Mouse (Mus musculus) stomach, postnatal 0 days (tissue): ENCODE results near the gene Ccr4. TPM values are rescaled to one million over a fixed set of nuclear protein-coding genes. Genes with fewer than 3 reads are reported as not detected.

Experiments used
- ATAC-seq: fragments of 200-750 bp; cut with Nextera tagmentation; 2 replicates; pipeline ENCODE4 v1.8.0; 2017; ENCODE audit not compliant: low FRiP score, low TSS enrichment
- DNase-seq: peaks from one replicate; pipeline ENCODE4 v3.0.0-alpha.2; 2016; ENCODE audit warnings: low spot score
- H3K27ac ChIP-seq: fragments of 300-500 bp; sonication (generic); replicated peaks from 2 replicates; pipeline ENCODE4 v1.5.1; 2014; ENCODE audit warnings: mild to moderate bottlenecking, control low read depth
- H3K27me3 ChIP-seq: fragments of 300-500 bp; sonication (generic); 2 replicates; pipeline ENCODE4 v1.6.1; 2014; ENCODE audit warnings: low read length; ENCODE audit not compliant: control insufficient read depth, insufficient read depth
- H3K36me3 ChIP-seq: fragments of 300-500 bp; sonication (generic); 2 replicates; pipeline ENCODE4 v1.6.1; 2014; ENCODE audit warnings: low read length, mixed read lengths; ENCODE audit not compliant: control insufficient read depth, insufficient read depth
- H3K4me1 ChIP-seq: fragments of 300-500 bp; sonication (generic); replicated peaks from 2 replicates; pipeline ENCODE4 v1.6.1; 2014; ENCODE audit warnings: antibody characterized with exemption; ENCODE audit not compliant: control insufficient read depth, insufficient read depth
- H3K4me2 ChIP-seq: fragments of 300-500 bp; sonication (generic); replicated peaks from 2 replicates; pipeline ENCODE4 v1.6.1; 2014; ENCODE audit warnings: low read depth, mild to moderate bottlenecking, control low read depth, moderate library complexity
- H3K4me3 ChIP-seq: fragments of 300-500 bp; sonication (generic); 2 replicates; pipeline ENCODE4 v1.5.1; 2014; ENCODE audit warnings: low read depth, low read length, control low read depth
- H3K9ac ChIP-seq: fragments of 300-500 bp; sonication (generic); 2 replicates; pipeline ENCODE4 v1.6.1; 2014; ENCODE audit warnings: mild to moderate bottlenecking, low read length, control low read depth, mixed read lengths
- H3K9me3 ChIP-seq: fragments of 300-500 bp; sonication (generic); 2 replicates; pipeline ENCODE4 v1.6.1; 2016; ENCODE audit warnings: low read length; ENCODE audit not compliant: control insufficient read depth
- CTCF ChIP-seq: IDR thresholded peaks from 2 replicates; pipeline ENCODE4 v1.5.1; 2016; ENCODE audit warnings: antibody characterized with exemption, low read depth, mild to moderate bottlenecking, moderate library complexity
- EP300 ChIP-seq: optimal IDR thresholded peaks from 2 replicates; pipeline ENCODE3; 2016; ENCODE audit warnings: antibody characterized with exemption
- WGBS: fragments of 180-500 bp; shearing (Covaris S2); extraction: QIAGEN DNeasy Blood & Tissue Kit; methylation state at CpG from one replicate; pipeline ENCODE4 v1.1.7; 2014; 5-methylcytosine and 5-hydroxymethylcytosine counted together
- polyA plus RNA-seq: library from polyadenylated mRNA; unstranded; fragments of >200 nt; fragmentation: Nextera tagmentation; extraction: Ambion mirVana; gene quantifications from 2 replicates; pipeline ENCODE4 v1.2.1, GENCODE M21; 2015

Gene Ccr4
- polyA plus RNA-seq, 1 experiment from 2014 or later = not detected

DNA sequence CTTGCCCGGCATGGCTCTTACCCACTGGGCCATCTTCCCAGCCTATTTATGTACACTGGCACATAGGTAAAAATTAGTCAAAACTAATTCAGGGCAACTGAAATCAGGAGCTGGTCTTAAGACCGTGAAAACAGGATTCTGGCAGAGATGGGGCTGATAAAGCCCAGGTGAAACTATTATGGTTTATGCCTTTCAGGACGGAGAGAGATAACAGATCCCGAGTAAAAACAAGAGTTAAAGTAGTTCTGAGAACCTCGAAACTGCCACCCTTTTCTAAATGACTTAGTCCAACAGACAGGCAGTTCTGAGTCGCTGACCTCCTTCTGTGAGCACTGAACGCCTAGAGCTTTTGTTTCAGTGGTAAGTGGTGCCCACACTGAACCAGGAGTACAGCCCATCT is 32.8 kb downstream of the Ccr4 start:
- Histone ChIP-seq H3K27ac (no peak overlapping the region), H3K4me2 (no peak overlapping the region), H3K9ac (no peak overlapping the region), H3K27me3 (no peaks in the 10 kb centered on the region), H3K4me1 (no peaks in the 10 kb centered on the region), H3K9me3 (no peaks in the 10 kb centered on the region), H3K4me3 (no peak overlapping the region), H3K36me3 (no peaks in the 10 kb centered on the region)
- DNase-seq = no peak
- no peak for ATAC-seq
- WGBS = 76% methylated on average over 7 of the region's 7 CpGs
- no peak for TF ChIP-seq EP300
- TF ChIP-seq CTCF = no peak

DNA sequence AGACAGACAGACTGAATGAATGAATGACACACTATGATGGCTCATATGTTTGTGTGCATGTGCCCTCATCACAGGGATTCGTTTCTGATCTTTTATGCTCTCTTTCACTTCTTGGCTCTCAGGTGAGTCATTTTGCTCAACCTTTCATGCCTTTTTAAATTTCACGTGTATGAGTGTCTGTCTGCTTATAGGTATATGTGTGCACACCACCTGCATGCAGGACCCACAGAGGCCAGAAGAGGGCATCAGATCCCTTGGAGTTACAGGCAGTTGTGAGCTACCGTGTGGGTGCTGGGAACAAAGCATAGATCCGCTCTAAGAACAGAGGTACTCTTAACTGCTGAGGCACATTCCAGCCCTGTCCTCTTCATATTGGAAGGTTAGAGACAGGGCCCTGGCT is 36.0 kb downstream of the Ccr4 start:
- H3K4me3 ChIP-seq = no peak overlapping the region
- TF ChIP-seq CTCF (peak; percentile 35; the same call in 1 of the 2 replicates), EP300 (no peak)
- no peaks in the 10 kb centered on the region for H3K9me3 ChIP-seq
- ATAC-seq (no peak; the same call in 1 of the 2 replicates), DNase-seq (no peak)
- H3K27ac ChIP-seq = no peak overlapping the region
- H3K4me2 ChIP-seq = no peak overlapping the region
- peaks cover 3% of the 10 kb centered on the region; the same call in 1 of the 2 replicates for H3K36me3 ChIP-seq
- no peaks in the 10 kb centered on the region for H3K4me1 ChIP-seq
- no peak overlapping the region for H3K9ac ChIP-seq
- WGBS = 96% methylated on average over 4 of the region's 4 CpGs
- H3K27me3 ChIP-seq = no peaks in the 10 kb centered on the region

GRCm38 (mm10) chr9:114468217-114468616 is 36.5 kb downstream of the Ccr4 start:
- ATAC-seq (peak; percentile 82), DNase-seq (peak; percentile 39)
- WGBS = 81% methylated on average over 5 of the region's 5 CpGs
- Histone ChIP-seq H3K9ac (no peak overlapping the region), H3K36me3 (peaks cover 3% of the 10 kb centered on the region; the same call in 1 of the 2 replicates), H3K9me3 (no peaks in the 10 kb centered on the region), H3K4me2 (no peak overlapping the region), H3K27me3 (no peaks in the 10 kb centered on the region), H3K4me1 (no peaks in the 10 kb centered on the region), H3K27ac (no peak overlapping the region), H3K4me3 (no peak overlapping the region)
- TF ChIP-seq EP300 (no peak), CTCF (no peak)

- Histone ChIP-seq H3K27ac (no peak overlapping the region), H3K4me1 (no peaks in the 10 kb centered on the region), H3K9me3 (no peaks in the 10 kb centered on the region), H3K4me2 (no peak overlapping the region), H3K9ac (no peak overlapping the region), H3K36me3 (peaks cover 3% of the 10 kb centered on the region), H3K4me3 (no peak overlapping the region), H3K27me3 (no peaks in the 10 kb centered on the region)
- WGBS = 59% methylated on average over 7 of the region's 7 CpGs
- DNase-seq = no peak
- TF ChIP-seq EP300 (no peak), CTCF (no peak)
- ATAC-seq = 0 out of 2 replicates have a peak, but pooled peaks have one; percentile 38
Observed at GRCm38 (mm10) chr9:114466871-114467270, 37.8 kb downstream of the Ccr4 start.

DNA sequence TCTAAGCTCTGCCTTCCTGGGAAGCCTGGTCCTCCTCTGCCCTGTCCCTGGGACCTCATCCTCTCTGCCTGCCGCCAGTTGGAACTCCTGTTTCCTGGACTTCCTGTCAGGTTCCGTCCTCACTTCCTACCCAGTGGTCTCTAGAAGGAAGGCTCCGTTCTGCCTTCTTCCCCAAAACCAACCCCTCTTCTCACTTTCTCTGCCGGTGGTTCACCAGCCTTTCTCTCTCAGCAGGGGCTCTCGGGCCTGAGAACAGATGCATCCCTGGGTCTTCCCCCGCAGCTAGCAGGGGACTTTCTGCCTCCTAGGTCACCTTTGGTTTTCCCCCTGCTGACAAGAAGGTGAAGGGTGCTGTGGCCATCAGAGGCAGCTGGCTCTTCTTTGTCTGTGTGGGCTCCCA is 39.3 kb downstream of the Ccr4 start:
- no peak for ATAC-seq
- TF ChIP-seq EP300 (no peak), CTCF (no peak)
- no peaks in the 10 kb centered on the region for H3K27me3 ChIP-seq
- H3K9ac ChIP-seq = no peak overlapping the region
- no peak overlapping the region for H3K4me2 ChIP-seq
- WGBS = 79% methylated on average over 6 of the region's 6 CpGs
- H3K27ac ChIP-seq = no peak overlapping the region
- no peak for DNase-seq
- no peaks in the 10 kb centered on the region for H3K4me1 ChIP-seq
- no peaks in the 10 kb centered on the region for H3K9me3 ChIP-seq
- H3K4me3 ChIP-seq = no peak overlapping the region
- peaks cover 3% of the 10 kb centered on the region for H3K36me3 ChIP-seq

DNA sequence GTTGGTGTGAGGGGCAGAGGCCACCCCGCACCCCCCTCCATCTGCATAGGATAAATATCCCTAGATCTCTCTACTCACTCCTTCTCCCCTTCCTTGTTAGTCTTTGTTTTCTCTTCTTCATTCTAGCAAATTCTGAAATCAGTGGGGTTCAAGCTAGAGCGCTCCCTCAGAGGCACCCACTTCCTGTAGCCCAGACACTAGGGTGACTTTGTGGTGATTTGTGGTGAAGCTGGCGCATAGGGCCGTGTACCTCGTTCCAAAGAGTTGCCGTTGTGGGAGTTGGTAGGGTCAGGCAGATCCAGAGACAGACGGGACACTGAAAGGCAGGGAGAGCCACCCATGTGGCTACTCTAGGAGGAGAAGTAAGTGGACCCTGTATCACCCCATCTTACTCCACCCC is 42.1 kb downstream of the Ccr4 start:
- no peak for DNase-seq
- Histone ChIP-seq H3K36me3 (peaks cover 6% of the 10 kb centered on the region), H3K9ac (no peak overlapping the region), H3K27me3 (no peaks in the 10 kb centered on the region), H3K4me1 (no peaks in the 10 kb centered on the region), H3K4me2 (no peak overlapping the region), H3K9me3 (no peaks in the 10 kb centered on the region), H3K4me3 (no peak overlapping the region), H3K27ac (no peak overlapping the region)
- TF ChIP-seq EP300 = no peak
- no peak for TF ChIP-seq CTCF
- WGBS = 90% methylated on average over 7 of the region's 7 CpGs
- ATAC-seq = no peak
